Mouse (Mus musculus) MN1 (cell line): ENCODE measurements around the gene Acot7.
A peak's percentile ranks its signal among the peaks of the same experiment; 100 is the strongest.

Experiments
- DNase-seq: peaks from one replicate; pipeline ENCODE4 v3.0.0-alpha.2; 2016; ENCODE audit warnings: low spot score

Gene Acot7

DNA sequence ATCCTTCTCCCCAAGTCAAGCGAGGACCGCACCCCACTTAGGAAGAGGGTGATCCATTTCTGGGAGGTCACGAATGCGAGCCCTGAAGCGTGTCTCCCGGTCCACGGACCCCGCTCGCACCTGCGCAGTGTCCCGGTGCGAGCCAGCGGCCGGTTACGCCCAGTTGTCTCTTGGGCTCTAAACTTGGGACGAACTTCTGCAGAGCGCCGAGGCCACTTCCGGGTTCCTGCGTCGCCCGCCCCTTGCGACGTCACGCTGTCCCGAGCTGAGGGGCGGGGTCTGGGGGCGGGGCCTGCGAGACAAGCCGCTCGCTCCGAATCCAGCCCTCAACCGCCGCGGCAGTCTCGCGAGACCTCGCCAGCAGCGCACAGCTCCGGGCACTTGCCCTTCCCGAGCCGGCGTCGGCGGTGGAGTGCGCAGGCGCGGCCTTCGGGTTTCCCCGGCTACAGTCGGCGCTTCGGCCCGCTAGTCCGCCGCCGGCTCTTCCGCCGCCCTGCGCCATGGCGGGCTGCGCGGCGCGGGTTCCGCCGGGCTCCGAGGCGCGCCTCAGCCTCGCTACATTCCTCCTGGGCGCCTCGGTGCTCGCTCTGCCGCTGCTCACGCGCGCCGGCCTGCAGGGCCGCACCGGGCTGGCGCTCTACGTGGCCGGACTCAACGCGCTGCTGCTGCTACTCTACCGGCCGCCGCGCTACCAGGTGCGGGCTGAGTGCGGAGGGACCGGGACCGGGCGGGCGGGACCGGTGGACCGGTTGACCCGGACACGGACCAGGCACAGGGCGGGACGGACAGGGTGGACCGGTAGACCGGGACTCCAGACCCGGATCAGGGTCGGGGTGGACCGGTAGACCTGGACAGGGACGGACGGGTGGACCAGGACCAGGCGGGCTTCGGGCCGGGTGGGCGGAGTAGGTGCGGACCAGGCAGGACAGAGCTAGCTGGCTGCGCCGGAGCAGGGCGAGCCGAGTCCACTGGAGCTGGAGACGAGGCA lies 119.2 kb downstream of the Acot7 start, which contains the start of gene Icmt:
Gene Icmt, plus strand, starts transcription at position 354 of the 988 bp plus-strand sequence.
- peak; percentile 99 for DNase-seq

DNA sequence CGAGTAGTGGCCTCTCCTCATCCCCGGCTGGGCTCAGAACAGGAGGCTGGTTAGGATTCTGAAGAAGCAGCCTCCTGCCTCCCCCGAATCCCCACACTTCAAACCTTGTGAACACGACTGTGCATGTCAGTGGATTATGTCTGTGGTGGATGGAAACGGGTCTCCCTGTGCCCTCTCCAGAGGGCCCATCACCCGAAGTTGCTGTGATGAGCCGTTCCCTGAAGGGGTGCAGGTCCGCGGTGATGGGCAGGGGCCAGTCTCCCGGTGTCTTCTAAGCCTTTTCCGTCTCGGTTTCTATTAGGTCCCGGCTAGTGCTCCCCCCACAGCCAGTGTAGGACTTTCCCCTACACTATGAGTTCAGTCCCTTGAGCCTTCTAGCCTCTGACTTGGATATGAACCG lies 120.9 kb downstream of the Acot7 start:
- no peak for DNase-seq

DNA sequence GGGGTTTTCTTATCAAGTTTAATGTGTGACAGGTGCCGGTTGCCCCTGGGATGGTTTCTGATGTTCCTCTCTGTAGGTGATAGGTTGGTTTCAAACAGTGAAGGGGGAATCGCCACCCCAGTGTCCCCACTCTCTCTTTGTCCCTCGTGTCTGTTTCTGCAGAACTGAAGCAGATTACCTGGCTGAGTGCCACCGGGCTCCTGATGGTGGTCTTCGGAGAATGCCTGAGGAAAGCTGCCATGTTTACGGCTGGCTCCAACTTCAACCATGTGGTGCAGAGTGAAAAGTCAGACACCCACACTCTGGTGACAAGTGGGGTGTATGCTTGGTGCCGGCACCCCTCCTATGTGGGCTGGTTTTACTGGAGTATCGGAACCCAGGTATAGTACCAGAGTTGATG lies 122.4 kb downstream of the Acot7 start:
- DNase-seq: no peak

DNA sequence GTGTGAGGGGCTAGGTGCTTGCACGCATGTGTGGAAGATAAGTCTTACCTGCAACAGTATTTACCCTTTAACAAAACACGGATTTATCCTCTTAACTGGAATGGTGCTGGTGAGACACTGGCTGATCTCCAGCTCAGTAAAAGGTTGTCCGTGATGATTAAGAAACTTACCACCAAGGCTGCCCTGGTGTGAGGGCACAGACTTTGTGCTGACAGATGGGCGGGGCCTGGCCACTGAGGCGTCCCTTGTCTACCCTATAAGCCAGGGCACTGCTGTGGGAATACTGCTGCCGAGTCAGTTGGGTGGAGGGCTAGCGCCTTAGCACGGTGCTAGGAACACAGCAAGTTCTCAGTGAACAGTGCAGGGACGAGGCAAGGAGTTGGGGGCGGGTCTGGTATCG lies 124.1 kb downstream of the Acot7 start:
- peak; percentile 53 for DNase-seq

DNA sequence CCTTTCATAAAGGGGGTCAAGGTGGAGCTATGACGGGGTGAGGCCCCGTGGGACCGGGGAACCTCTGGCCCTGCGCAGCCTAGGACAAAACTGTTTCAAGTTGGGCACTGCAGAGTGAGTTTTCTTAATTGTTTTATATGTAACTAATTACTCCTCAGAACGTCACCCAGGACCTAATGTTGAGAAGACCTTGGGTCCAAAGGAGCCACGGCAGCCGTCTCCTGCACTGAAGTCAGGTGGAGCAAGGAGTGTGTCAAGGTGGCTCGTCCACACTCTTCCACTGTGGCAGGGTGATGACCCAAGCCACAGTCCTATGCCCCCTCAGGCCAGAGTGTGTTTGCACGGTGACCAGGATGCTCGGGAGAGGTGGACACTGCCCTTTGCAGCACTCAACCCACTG lies 125.2 kb downstream of the Acot7 start:
- DNase-seq: no peak

DNA sequence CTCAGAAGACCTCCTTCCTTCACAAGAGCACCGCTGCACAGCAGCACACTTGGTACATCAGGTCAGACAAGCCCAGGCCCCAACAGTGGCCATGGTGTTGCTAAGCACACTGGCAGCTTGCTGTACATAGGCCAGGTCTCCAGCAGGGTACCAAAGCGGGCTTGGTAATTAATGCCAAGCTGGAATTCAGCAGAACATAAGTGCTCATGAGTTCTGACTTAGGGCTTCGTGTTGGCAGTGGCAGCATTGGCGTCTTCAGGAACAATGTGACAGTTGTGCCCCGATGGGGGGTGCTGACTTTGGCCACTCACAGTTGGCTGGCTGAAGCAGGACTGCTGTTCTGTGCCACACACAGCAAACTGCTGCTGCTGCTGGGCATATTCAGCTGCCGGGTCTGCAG lies 126.8 kb downstream of the Acot7 start:
- no peak for DNase-seq

DNA sequence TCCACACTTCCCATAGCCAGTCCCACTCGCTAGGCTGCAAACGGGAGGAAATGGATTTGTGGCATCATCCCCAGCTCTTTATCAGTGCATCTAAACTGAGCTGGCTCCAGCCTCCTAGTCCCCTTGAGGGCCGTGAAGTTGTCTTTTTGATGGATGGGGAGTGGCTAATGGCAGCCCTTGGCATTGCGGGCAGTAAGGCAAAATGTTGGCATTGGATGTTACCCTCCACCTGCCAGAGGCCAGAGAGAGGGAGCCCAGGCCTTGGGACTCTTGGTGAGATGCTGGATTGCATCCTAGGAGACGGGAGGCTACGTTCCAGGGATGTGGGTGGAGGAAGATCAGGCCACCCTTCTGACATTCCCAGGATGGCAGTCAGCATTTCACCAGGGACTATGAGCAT lies 128.1 kb downstream of the Acot7 start:
- DNase-seq: peak; percentile 94

DNA sequence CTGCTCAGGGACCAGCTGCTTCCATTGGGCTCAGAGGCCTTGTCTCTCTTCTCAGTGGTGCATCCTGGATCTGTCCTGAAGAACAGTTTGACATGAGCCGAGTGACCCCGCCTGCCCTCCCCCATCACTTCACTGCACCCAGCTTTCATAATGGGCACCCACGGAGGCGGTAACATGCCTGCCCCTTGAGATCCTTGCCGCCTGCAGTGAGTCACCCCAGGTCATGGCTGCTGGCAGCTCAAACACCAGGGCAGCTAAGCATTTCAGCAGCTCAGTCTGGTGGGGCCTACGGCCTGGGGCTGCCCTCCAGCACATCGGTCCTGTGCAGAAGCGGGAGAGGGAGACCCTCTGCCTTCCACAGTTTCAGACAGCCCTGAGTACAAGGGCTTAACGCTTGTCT lies 129.6 kb downstream of the Acot7 start:
- DNase-seq: no peak

DNA sequence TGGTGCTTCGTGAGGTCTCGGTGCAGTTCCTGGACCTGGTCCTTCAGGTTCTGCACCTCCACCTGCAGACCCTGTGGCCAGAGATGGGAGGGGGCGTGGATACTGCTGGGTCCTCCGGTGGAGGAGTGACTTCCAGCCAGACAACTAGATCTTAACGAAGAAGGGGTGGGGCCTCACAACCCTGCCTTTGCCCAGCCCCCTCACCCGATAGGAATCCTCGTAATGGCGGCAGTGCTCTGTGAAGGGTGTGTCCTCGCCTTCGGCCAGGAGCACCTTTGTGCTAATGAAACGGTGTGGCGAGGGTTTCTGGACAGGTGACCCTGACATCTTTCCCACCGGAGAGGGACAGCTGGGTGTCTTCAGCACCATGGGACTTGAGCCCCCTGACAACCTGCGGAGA lies 134.3 kb downstream of the Acot7 start:
- no peak for DNase-seq

DNA sequence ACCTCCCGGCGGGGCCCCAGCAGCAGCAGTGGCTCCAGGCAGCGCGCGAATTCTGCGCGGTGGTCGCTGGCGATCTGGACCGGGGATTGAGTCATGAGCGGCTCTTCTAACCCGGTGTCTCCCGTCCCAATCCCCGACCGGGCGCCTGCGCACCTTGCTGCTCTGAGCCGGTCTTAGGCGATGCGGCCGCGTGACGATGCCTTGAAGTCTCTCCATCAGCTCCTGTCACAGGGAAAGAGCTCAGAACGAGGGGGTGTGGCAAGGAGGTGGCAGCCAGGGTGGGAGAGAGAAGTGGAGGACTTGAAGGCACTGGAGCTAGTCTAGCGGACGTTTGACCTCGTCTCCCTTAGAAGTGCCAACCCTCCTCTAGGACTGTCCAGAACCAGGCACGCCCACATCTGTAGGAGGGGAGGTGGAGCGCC lies 135.3 kb downstream of the Acot7 start:
- no peak for DNase-seq

DNA sequence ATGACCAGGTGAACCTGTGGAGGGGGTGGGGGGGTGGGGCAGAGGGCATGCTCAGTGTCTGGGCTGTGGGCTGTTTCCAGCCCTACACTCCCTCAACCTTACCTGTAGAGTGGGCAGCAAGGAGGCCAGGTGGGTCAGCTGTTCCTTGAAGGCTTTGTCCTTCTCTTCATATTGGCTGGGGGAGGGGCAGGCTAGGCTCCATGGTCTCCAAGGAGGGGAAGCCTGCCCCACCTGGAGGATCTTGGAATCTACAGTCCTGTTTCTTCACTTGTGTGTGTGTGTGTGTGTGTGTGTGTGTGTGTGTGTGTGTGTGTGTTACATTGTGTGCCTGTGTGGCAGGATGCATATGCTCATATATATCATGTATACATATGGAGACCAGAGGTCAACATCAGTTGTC lies 136.0 kb downstream of the Acot7 start:
- peak; percentile 70 for DNase-seq

DNA sequence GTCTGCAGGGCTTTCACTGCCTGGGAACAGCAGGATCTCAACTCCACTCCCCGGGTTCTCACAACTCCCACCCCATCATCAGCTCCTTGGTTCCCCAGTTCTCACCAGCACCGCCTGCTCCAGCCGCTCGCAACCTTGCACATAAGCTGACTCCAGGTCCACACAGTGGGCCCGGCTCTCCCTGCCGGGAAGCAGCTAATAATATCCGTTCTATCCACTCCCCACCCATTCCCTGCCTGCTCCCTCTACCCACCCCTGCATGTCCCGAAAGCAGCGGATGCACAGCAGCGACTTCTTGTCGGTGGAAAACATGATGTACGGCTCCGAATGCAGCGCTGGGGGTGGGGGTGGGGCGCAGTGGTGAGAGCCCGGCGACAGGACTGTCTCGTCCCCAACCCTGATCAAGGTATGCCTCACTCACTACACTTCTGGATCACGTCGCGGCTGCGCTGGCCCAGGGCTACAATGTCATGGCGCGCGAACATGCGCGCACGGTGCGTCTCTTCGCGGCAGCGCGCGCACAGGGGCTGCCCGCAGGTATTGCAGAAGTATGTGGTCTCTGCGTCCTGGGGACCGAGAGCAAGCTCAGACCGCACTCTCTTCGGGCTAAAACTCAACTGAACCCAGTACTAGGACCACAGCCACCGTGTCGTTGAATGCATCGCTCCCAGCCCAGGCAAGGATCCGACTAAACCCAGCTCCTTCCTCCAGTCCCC lies 137.7 kb downstream of the Acot7 start:
- DNase-seq: no peak

DNA sequence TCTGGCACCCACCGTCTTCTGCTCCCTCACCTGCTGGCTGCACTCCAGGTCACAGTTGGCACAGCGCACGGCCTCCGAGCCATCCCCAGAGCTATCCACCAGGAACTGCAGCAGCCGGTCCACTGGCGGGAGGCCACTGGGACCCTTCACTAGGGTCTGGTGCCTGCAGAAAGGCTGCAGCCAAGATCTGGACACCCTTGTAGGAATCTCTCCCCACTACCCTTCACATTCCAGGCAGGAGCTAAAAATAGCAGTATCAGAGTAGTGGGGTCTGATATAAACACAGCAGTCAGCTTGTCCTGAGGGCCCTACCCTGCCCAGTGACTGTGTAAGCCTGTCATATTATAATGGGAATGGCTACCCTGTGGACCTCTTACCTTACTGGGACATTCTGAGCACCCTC lies 139.7 kb downstream of the Acot7 start:
- no peak for DNase-seq

DNA sequence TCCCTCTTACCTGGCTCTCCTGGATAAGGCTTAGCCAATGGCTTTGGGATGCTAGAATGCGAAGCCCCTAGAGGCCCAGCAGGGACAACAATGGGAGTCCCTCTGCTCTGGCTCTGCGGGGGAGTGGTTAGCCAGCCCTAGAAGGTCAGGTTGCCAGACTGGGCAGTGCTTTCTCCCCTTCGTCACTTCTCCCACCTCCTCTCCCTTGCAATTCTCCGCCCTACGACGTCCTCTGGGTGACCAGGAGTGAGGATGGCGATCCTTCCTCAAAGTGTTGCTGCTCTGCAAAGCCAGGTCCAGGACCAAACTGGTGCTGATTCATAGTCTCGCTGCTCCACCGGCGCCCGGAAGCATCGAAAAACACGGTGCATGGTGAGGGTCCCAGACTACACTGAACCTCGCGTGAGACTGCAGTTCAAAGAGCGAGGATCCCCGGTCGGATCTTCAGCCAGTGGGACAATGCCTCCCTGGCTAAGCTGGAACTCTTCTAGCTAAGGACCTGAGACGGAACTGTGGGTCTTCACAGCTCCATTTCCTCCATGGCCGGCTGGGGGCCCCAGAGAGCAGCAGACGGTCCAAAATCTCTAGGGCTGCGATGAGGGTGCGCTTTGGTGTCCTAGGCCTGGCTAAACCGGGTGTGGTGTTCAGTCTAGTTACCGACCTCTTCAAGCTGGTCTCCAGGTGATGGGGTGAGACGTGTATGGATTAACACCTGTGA lies 140.7 kb downstream of the Acot7 start, which contains the start of gene Rnf207:
Gene Rnf207, minus strand, starts transcription at position 477 of the 718 bp plus-strand sequence.
- DNase-seq: peak; percentile 86
